In the genomic region with DNA sequence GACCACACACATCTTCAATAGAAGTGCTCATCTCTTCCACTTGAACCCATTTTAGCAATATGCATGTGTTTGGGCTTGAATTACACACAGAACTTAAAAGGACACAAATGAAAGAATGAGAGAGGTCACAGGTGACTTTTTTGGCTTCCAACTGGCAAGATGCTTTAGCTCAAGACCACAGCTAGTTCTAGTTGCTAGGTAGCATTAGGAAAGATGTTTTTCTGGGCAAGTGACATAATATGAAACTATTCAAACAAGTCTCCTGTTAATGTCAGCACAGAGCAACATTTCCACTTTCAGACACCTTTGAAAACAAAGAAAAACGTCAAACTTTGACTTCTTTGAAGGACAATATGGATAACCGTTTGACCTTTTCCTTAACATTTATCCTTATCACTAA, we compare ENCODE assay signal across 25 mouse cellular contexts.
"Had no signal": no experiment of that assay in that cellular context is flagged by ENCODE, and none has a peak within 500 bp of the region (broad histone marks: within the 10 kb centered on the region; RNA-seq: fewer than 3 reads in every experiment).

No protein-coding gene starts in this region.

- H3K4me3 ChIP-seq: embryonic facial prominence, embryonic 10.5 days; embryonic facial prominence, embryonic 12.5 days; embryonic facial prominence, embryonic 13.5 days; embryonic facial prominence, embryonic 15.5 days; erythroblast, embryonic 14.5 days; forebrain, embryonic 10.5 days; forebrain, embryonic 12.5 days; forebrain, embryonic 13.5 days; forebrain, embryonic 15.5 days; gastrocnemius, adult 2 months; heart, adult 2 months; heart, embryonic 10.5 days had no signal

- H3K36me3 ChIP-seq: embryonic facial prominence, embryonic 10.5 days; embryonic facial prominence, embryonic 12.5 days; embryonic facial prominence, embryonic 13.5 days; embryonic facial prominence, embryonic 15.5 days; forebrain, embryonic 10.5 days; forebrain, embryonic 12.5 days; forebrain, embryonic 15.5 days; heart, embryonic 10.5 days had no signal

- H3K27ac ChIP-seq: embryonic facial prominence, embryonic 10.5 days; embryonic facial prominence, embryonic 12.5 days; embryonic facial prominence, embryonic 13.5 days; embryonic facial prominence, embryonic 15.5 days; forebrain, embryonic 10.5 days; forebrain, embryonic 12.5 days; forebrain, embryonic 13.5 days; forebrain, embryonic 15.5 days; gastrocnemius, adult 2 months; heart, adult 2 months; heart, embryonic 10.5 days had no signal

- H3K27me3 ChIP-seq: embryonic facial prominence, embryonic 12.5 days; embryonic facial prominence, embryonic 13.5 days; embryonic facial prominence, embryonic 15.5 days; forebrain, embryonic 12.5 days; forebrain, embryonic 13.5 days; forebrain, embryonic 15.5 days had no signal

- H3K4me1 ChIP-seq: embryonic facial prominence, embryonic 10.5 days; embryonic facial prominence, embryonic 12.5 days; embryonic facial prominence, embryonic 13.5 days; embryonic facial prominence, embryonic 15.5 days; forebrain, embryonic 10.5 days; forebrain, embryonic 12.5 days; forebrain, embryonic 13.5 days; forebrain, embryonic 15.5 days; heart, embryonic 10.5 days had no signal

- H3K9ac ChIP-seq: embryonic facial prominence, embryonic 12.5 days; embryonic facial prominence, embryonic 13.5 days; embryonic facial prominence, embryonic 15.5 days; forebrain, embryonic 12.5 days; forebrain, embryonic 13.5 days; forebrain, embryonic 15.5 days; forebrain, postnatal 0 days had no signal

- H3K4me2 ChIP-seq: embryonic facial prominence, embryonic 12.5 days; embryonic facial prominence, embryonic 13.5 days; embryonic facial prominence, embryonic 15.5 days; forebrain, embryonic 12.5 days; forebrain, embryonic 13.5 days; forebrain, embryonic 15.5 days had no signal

- H3K9me3 ChIP-seq: embryonic facial prominence, embryonic 10.5 days; embryonic facial prominence, embryonic 12.5 days; embryonic facial prominence, embryonic 13.5 days; embryonic facial prominence, embryonic 15.5 days; forebrain, embryonic 10.5 days; forebrain, embryonic 12.5 days; forebrain, embryonic 13.5 days; forebrain, embryonic 15.5 days; heart, embryonic 10.5 days had no signal

- DNase-seq: cerebellum, adult 9-11 months; cerebellum, postnatal 10 days; cerebellum, postnatal 14 days; cerebellum, postnatal 25 days; cerebellum, postnatal 36 days; embryo, embryonic 11 days; forebrain, postnatal 0 days; gastrocnemius, adult 2 months; gastrocnemius, postnatal 10 days; gastrocnemius, postnatal 14 days; gastrocnemius, postnatal 25 days; gastrocnemius, postnatal 36 days; heart, adult 11 months; heart, adult 18-20 months; heart, adult 2 months had no signal
